Mouse (Mus musculus): ENCODE measurements around the gene Mrps21. TPM values are rescaled to one million over a fixed set of nuclear protein-coding genes. Genes with fewer than 3 reads are reported as not detected.
A peak's percentile ranks its signal among the peaks of the same experiment; 100 is the strongest.
"Not testable (repeated sequence)": the region's sequence is repeated elsewhere in the genome, so short reads cannot be mapped to it uniquely, and the experiment has no call there.

The Mrps21 gene
- polyA plus RNA-seq, 1 experiment from 2014 or later: 280 TPM

GRCm38 (mm10) chr3:95899800-95900524, 28.6 kb upstream of the Mrps21 start:
- WGBS (ENCODE audit: missing documents): 77% methylated on average over 13 of the region's 13 CpGs
- Histone ChIP-seq H3K36me3 (ENCODE audit: inconsistent target) (no peaks in the 10 kb centered on the region; the same call in 1 of the 2 replicates), H3K4me3 (ENCODE audit: inconsistent target) (no peak overlapping the region), H3K27ac (no peak overlapping the region), H3K79me2 (ENCODE audit: inconsistent target) (peaks cover 10% of the 10 kb centered on the region)

- peaks cover 28% of the 10 kb centered on the region for H3K79me2 ChIP-seq (ENCODE audit: inconsistent target)
- H3K27ac ChIP-seq; H3K36me3 ChIP-seq (ENCODE audit: inconsistent target); H3K4me3 ChIP-seq (ENCODE audit: inconsistent target): not testable (repeated sequence)
- 94% methylated on average over 4 of the region's 7 CpGs for WGBS (ENCODE audit: missing documents)
Measured at GRCm38 (mm10) chr3:95895501-95895900, 24.2 kb upstream of the Mrps21 start.

GRCm38 (mm10) chr3:95894317-95895160, 23.2 kb upstream of the Mrps21 start:
- WGBS (ENCODE audit: missing documents): 7% methylated on average over 14 of the region's 16 CpGs

GRCm38 (mm10) chr3:95893606-95894316, 22.4 kb upstream of the Mrps21 start, which contains the start of gene Aph1a:
Gene Aph1a (plus strand): TSS chr3:95893969.
- not testable (repeated sequence) for H3K36me3 ChIP-seq (ENCODE audit: inconsistent target)
- Histone ChIP-seq H3K79me2 (ENCODE audit: inconsistent target) (peaks cover 43% of the 10 kb centered on the region), H3K4me3 (ENCODE audit: inconsistent target) (peak within 1 kb of the TSS; percentile 92), H3K27ac (peak within 1 kb of the TSS; percentile 82)
- whole genome bisulfite sequencing (ENCODE audit: missing documents): 3% methylated on average over 14 of the region's 43 CpGs

More at GRCm38 (mm10) chr3:95894317-95895160, 23.2 kb upstream of the Mrps21 start:
- Histone ChIP-seq H3K79me2 (ENCODE audit: inconsistent target) (peaks cover 38% of the 10 kb centered on the region), H3K27ac (peak overlapping the region; percentile 78), H3K36me3 (ENCODE audit: inconsistent target) (no peaks in the 10 kb centered on the region; the same call in 1 of the 2 replicates), H3K4me3 (ENCODE audit: inconsistent target) (peak overlapping the region; percentile 92)

- peak overlapping the region; percentile 36 for H3K4me3 ChIP-seq (ENCODE audit: inconsistent target)
- H3K27ac ChIP-seq: peak overlapping the region; percentile 82
- H3K36me3 ChIP-seq (ENCODE audit: inconsistent target): no peaks in the 10 kb centered on the region; the same call in 1 of the 2 replicates
- 5% methylated on average over 7 of the region's 7 CpGs for WGBS (ENCODE audit: missing documents)
- peaks cover 43% of the 10 kb centered on the region for H3K79me2 ChIP-seq (ENCODE audit: inconsistent target)
Measured at GRCm38 (mm10) chr3:95893126-95893525, 21.8 kb upstream of the Mrps21 start.

GRCm38 (mm10) chr3:95892066-95893052, 21.0 kb upstream of the Mrps21 start:
- Histone ChIP-seq H3K27ac (peak overlapping the region; percentile 82), H3K36me3 (ENCODE audit: inconsistent target) (peaks cover 1% of the 10 kb centered on the region; the same call in 1 of the 2 replicates), H3K79me2 (ENCODE audit: inconsistent target) (peaks cover 43% of the 10 kb centered on the region), H3K4me3 (ENCODE audit: inconsistent target) (peak overlapping the region; percentile 52)
- 28% methylated on average over 11 of the region's 11 CpGs for WGBS (ENCODE audit: missing documents)

GRCm38 (mm10) chr3:95891211-95892065, 20.1 kb upstream of the Mrps21 start, which contains the start of gene BC028528:
Gene BC028528 (minus strand): TSS chr3:95892005.
- peaks cover 10% of the 10 kb centered on the region for H3K36me3 ChIP-seq (ENCODE audit: inconsistent target)
- H3K27ac ChIP-seq: peak within 1 kb of the TSS; percentile 82
- H3K79me2 ChIP-seq (ENCODE audit: inconsistent target): peaks cover 43% of the 10 kb centered on the region
- H3K4me3 ChIP-seq (ENCODE audit: inconsistent target): peak within 1 kb of the TSS; percentile 52
- WGBS (ENCODE audit: missing documents): 9% methylated on average over 12 of the region's 12 CpGs

- no peak overlapping the region for H3K27ac ChIP-seq
- peaks cover 29% of the 10 kb centered on the region for H3K79me2 ChIP-seq (ENCODE audit: inconsistent target)
- 94% methylated on average over 3 of the region's 3 CpGs for WGBS (ENCODE audit: missing documents)
Measured at GRCm38 (mm10) chr3:95889664-95890063, 18.3 kb upstream of the Mrps21 start.

GRCm38 (mm10) chr3:95887596-95887995, 16.3 kb upstream of the Mrps21 start:
- H3K79me2 ChIP-seq (ENCODE audit: inconsistent target): peaks cover 23% of the 10 kb centered on the region
- WGBS (ENCODE audit: missing documents): 83% methylated on average over 3 of the region's 4 CpGs
- peaks cover 31% of the 10 kb centered on the region for H3K36me3 ChIP-seq (ENCODE audit: inconsistent target)
- H3K4me3 ChIP-seq (ENCODE audit: inconsistent target): no peak overlapping the region
- H3K27ac ChIP-seq: no peak overlapping the region

More at GRCm38 (mm10) chr3:95889664-95890063, 18.3 kb upstream of the Mrps21 start:
- peaks cover 26% of the 10 kb centered on the region for H3K36me3 ChIP-seq (ENCODE audit: inconsistent target)
- no peak overlapping the region for H3K4me3 ChIP-seq (ENCODE audit: inconsistent target)

GRCm38 (mm10) chr3:95884400-95884799, 13.1 kb upstream of the Mrps21 start:
- WGBS (ENCODE audit: missing documents): 97% methylated on average over 5 of the region's 5 CpGs
- Histone ChIP-seq H3K79me2 (ENCODE audit: inconsistent target) (peaks cover 4% of the 10 kb centered on the region; the same call in 1 of the 2 replicates), H3K27ac (no peak overlapping the region), H3K36me3 (ENCODE audit: inconsistent target) (peaks cover 31% of the 10 kb centered on the region), H3K4me3 (ENCODE audit: inconsistent target) (no peak overlapping the region)

GRCm38 (mm10) chr3:95882816-95883425, 11.6 kb upstream of the Mrps21 start:
- Histone ChIP-seq H3K36me3 (ENCODE audit: inconsistent target) (peaks cover 31% of the 10 kb centered on the region), H3K4me3 (ENCODE audit: inconsistent target) (peak overlapping the region; percentile 56), H3K79me2 (ENCODE audit: inconsistent target) (no peaks in the 10 kb centered on the region), H3K27ac (peak overlapping the region; percentile 40)
- 2% methylated on average over 23 of the region's 24 CpGs for WGBS (ENCODE audit: missing documents)
